Mouse (Mus musculus) c-Kit-positive CD71-negative TER-119-negative erythroid progenitor cells, embryonic 14.5 days (primary cell): Measurements from ENCODE around the gene Plau.

Experiments used
- DNase-seq: peaks from one replicate; pipeline ENCODE4 v3.0.0-alpha.2; 2013; ENCODE audit warnings: low read depth

The Plau gene

DNA sequence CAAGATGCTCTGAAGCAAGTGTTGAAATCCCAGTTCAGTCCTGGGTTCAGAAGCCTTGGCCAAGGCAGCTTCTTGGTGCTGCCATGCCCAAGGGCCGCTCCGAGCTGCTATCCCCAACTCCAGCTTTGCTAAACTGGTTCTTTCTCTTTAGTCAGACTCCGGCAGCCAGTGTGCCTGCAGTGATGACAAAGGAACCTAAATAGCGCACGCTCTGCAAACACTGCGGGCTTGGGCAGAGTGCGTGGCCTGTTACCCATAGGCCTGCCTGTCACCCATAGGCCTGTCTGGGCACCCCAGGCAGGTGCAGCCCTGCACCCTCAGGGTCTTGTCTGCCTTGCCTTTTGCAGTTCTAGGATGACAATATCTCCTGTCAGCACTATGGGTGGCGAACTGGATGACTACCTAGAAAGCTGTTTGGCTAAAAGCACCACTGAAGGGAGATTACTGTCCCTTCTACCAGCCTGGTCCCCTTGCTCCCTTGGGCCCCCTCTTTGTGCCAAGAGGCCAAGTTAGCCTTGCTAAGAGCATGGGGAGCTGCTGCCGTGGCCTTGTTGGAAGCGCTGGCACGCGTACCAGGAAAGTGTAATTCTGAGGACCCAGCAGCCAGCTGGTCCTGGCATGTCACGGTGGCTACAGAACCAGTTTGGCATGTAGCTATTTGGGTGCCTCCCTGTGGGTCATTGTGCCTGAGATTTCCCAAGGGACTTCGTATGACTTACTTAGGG lies 30.2 kb upstream of the Plau start:
- no peak for DNase-seq

DNA sequence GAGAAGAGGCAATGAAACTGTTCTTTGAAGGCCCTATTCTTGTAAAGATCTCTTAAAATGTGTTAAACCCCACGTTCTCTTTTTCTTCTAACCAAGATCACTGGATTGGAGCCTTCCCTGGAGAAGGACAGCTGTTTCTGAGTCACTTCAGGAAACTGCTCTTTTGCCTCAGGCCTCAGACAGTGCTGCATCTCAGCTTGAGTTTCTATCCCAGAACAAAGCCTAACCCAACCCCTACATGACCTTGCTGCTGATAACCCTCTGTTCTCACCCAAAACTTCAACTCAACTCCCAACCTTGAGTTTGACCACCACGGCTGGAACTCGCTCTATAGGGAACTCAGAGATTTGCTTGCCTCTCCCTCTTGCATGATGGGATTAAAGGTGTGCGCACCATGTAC lies 27.1 kb upstream of the Plau start:
- no peak for DNase-seq

GRCm38 (mm10) chr14:20809820-20810219 lies 26.6 kb upstream of the Plau start:
- DNase-seq: no peak

GRCm38 (mm10) chr14:20811236-20811635 lies 25.2 kb upstream of the Plau start:
- DNase-seq: no peak

GRCm38 (mm10) chr14:20811779-20812406 lies 24.6 kb upstream of the Plau start:
- no peak for DNase-seq

DNA sequence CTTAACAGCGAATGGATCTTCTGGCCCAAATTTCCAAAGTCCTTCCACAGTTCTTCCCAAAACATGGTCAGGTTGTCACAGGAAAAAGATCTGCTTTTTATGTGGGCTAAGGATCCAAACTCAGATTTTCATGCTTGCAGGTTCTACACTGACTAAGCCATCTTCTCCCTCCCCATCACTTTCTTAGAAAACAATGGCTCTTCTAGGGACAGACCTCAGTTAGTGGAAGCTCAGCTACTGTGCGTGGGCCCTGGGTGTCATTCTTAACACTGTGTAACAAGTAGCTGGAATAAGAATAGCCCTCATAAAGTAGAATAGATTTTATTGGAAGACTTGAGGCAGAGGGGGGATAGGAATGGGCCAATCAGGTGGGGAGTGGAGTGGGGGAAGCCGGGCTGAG lies 21.0 kb upstream of the Plau start:
- DNase-seq: no peak

GRCm38 (mm10) chr14:20824517-20824916 lies 11.9 kb upstream of the Plau start:
- no peak for DNase-seq

DNA sequence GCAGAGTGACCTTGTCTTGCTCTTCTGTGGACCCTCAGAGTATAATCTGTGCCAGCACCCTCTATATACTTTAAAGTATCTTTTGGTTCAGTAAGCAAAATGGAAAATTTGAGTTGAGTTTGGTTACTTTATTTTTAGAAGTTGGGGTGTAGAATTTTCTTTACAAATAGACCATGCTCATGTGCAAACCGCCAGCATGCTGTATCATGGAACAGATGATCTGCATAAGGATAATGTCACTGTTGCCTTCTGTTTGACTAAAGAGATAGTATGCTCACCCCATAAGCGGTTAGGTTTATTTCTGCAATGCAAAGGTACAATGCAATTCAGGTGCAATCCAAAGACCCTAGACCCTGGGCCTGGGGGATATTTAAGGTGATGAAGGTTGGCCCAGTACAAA lies 10.9 kb upstream of the Plau start:
- DNase-seq: no peak

DNA sequence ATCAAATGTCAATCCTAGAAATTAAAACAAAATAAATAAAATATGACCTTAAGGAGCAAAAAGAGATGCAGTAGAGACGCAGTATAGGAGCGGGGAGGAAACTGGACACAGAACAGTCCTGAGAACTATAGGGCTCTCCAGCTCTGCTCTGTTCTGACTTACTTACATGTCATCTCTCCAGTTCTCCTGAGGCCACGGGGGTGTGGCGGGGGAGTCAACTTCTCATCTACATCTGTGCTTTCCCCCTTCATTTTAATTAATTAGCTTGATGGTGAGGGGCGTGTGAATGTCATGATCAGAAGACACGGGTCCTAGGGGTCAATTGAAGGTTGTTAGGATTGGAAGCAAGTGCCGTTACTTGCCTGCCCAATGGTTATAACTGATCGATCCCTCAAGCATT lies 9.4 kb upstream of the Plau start:
- no peak for DNase-seq

GRCm38 (mm10) chr14:20827491-20827890 lies 9.0 kb upstream of the Plau start:
- no peak for DNase-seq

DNA sequence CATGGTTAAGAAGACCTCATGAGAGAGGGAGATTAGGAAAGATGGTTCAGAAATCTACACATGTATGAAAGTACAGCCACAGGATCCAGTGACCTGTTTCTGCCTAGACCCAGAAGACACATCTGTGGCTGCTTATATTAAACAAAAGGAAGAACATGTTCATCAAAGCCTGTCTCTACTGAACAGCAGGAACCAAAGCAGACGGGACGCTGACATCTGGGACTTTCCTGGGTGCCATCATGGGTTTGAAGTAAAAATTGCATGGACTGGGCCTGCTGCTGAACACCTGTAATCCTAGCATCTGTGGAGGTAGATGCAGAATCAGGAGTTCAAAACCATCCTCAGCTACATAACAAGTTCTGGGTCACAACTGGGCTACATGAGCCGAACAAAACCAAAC lies 7.9 kb upstream of the Plau start:
- no peak for DNase-seq

DNA sequence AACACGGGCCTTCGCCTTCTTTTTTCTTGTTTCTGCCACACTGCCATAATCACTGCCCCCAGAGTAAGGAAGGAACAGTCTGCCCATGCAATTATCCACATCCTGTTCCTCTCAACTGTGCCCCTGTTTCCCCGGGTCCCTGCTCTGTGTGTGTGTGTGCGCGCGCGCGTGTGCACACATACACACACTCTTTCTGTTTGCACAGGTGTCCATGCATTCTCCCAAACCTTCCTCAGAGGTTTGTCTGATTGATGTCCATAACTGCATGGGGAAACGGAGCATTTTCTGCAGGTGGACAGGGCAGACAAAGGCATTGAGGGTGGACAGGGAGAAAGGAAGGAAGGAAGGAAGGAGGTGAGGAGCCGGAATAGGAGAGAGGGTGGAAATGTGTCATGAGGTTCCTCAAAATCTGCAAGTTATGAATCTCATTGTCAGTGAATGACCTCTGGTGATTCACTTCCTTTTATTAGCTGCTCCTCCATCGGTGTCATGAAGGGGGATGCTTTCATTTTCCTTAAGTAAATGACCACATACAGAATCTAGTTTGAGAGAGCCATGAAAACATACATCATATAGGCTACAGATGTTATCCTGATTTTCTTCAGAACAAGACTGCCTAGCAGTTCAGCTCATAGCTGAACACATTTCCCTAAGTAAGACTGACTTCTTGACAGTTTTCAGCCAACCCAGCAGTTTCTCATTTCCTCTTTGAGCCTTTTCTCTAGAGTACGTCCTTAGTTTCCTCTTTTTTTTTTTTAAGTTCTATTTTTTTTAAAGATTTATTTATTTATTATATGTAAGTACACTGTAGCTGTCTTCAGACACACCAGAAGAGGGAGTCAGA lies 6.7 kb upstream of the Plau start:
- no peak for DNase-seq

- no peak for DNase-seq
Observed at GRCm38 (mm10) chr14:20831141-20831910, 5.1 kb upstream of the Plau start.

DNA sequence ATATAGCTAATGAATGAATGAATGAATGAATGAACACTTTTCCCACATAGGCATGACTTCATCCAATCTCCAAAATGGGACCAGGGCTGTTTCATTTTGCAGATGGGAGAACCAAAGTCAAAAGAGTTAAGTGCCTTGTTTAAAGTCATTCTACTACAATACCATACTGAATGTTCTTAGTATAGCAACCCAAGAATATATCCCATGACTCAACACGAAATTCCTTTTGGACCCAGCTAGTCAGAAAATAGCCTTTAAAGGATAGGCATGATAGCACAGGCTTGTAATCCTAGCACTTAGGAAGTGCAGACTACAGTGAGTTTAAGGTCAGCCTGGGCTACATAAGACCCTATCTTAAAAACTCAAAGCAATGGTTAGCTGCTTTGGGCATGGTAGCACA lies 4.5 kb upstream of the Plau start:
- DNase-seq: no peak

DNA sequence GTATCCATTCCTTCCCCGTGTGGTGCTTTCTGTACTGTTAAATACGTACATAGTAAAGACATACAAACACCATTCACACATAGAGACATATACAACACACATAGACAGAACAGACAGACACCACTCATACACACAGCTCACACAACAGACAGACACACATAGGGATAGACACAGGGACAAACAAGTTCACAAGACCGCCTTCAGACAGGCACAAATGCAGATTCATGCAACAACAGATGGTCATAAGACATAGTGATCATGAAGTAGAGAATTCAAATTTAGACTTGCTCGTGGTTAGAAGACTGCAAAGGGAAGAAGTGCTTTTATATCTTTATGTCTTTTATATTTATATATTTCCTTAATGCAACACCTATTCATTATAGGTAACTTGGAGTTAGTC lies 2.9 kb upstream of the Plau start:
- no peak for DNase-seq

DNA sequence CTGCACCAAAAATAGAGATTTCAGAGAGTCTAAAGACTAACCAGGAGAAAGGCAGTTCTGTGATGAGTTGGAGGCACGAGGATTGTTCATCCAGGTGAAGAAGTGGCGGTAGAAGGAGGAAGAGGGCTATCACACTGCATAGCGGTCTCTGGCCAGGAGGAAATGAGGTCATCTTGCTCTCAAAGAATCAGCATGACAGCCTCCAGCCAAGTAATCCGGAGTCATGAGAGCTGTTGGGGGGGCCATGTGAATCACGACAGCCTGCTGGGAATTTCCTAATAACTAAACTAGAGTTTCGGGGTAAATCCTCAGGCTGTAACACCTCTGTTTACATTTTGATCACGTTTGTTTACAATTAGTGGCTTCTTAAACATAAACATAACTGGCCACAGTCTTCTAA lies 2.3 kb upstream of the Plau start:
- no peak for DNase-seq

- no peak for DNase-seq
Observed at GRCm38 (mm10) chr14:20836905-20837376, 481 bp downstream of the Plau start.

GRCm38 (mm10) chr14:20837681-20838080 lies 1.2 kb downstream of the Plau start:
- DNase-seq: no peak

- DNase-seq: no peak
Observed at GRCm38 (mm10) chr14:20841526-20841925, 5.1 kb downstream of the Plau start.

GRCm38 (mm10) chr14:20842629-20843028 lies 6.2 kb downstream of the Plau start:
- no peak for DNase-seq

GRCm38 (mm10) chr14:20844126-20844525 lies 7.7 kb downstream of the Plau start:
- no peak for DNase-seq
